Mouse (Mus musculus): ENCODE data around the gene Zscan12. TPM values are rescaled to one million over a fixed set of nuclear protein-coding genes. Genes with fewer than 3 reads are reported as not detected.
"Not testable (repeated sequence)": the region's sequence is repeated elsewhere in the genome, so short reads cannot be mapped to it uniquely, and the experiment has no call there.

Gene Zscan12
- polyA plus RNA-seq, 1 experiment from 2014 or later = 9.1 TPM

GRCm38 (mm10) chr13:21395623-21396022 lies 33.0 kb downstream of the Zscan12 start:
- H3K4me3 ChIP-seq (ENCODE audit: low read length) = no peak overlapping the region
- 88% methylated on average over 6 of the region's 6 CpGs for WGBS
- H3K9me3 ChIP-seq (replicated peaks; ENCODE audit: control insufficient read depth, low read length) = no peaks in the 10 kb centered on the region
- no peak overlapping the region for H3K4me2 ChIP-seq (ENCODE audit: low read depth, low read length)
- no peak overlapping the region for H3K9ac ChIP-seq (ENCODE audit: low read length)
- H3K27ac ChIP-seq (ENCODE audit: low read length) = no peak overlapping the region
- ATAC-seq (replicated peaks; ENCODE audit: extremely low read depth, insufficient read depth, low FRiP score) = no peak
- peaks cover 54% of the 10 kb centered on the region for H3K36me3 ChIP-seq (ENCODE audit: control insufficient read depth, insufficient read depth)
- peaks cover 2% of the 10 kb centered on the region; the same call in 1 of the 2 replicates for H3K4me1 ChIP-seq (ENCODE audit: control insufficient read depth, insufficient read depth, low read length)
- no peaks in the 10 kb centered on the region for H3K27me3 ChIP-seq (ENCODE audit: control insufficient read depth, insufficient read depth, low read length)

- peak; percentile 37; the same call in 1 of the 2 replicates for ATAC-seq (replicated peaks; ENCODE audit: extremely low read depth, insufficient read depth, low FRiP score)
- H3K4me2 ChIP-seq (ENCODE audit: low read depth, low read length); H3K27me3 ChIP-seq (ENCODE audit: control insufficient read depth, insufficient read depth, low read length); H3K9ac ChIP-seq (ENCODE audit: low read length); H3K9me3 ChIP-seq (replicated peaks; ENCODE audit: control insufficient read depth, low read length); H3K27ac ChIP-seq (ENCODE audit: low read length); H3K4me3 ChIP-seq (ENCODE audit: low read length); H3K4me1 ChIP-seq (ENCODE audit: control insufficient read depth, insufficient read depth, low read length): not testable (repeated sequence)
- 83% methylated on average over 18 of the region's 18 CpGs for WGBS
- H3K36me3 ChIP-seq (ENCODE audit: control insufficient read depth, insufficient read depth) = peaks cover 50% of the 10 kb centered on the region
Measured at GRCm38 (mm10) chr13:21396048-21396447, 33.4 kb downstream of the Zscan12 start.

GRCm38 (mm10) chr13:21397486-21397885 lies 34.9 kb downstream of the Zscan12 start:
- Histone ChIP-seq H3K9me3 (replicated peaks; ENCODE audit: control insufficient read depth, low read length) (no peaks in the 10 kb centered on the region), H3K36me3 (ENCODE audit: control insufficient read depth, insufficient read depth) (peaks cover 35% of the 10 kb centered on the region), H3K4me1 (ENCODE audit: control insufficient read depth, insufficient read depth, low read length) (peaks cover 11% of the 10 kb centered on the region), H3K9ac (ENCODE audit: low read length) (no peak overlapping the region), H3K27me3 (ENCODE audit: control insufficient read depth, insufficient read depth, low read length) (no peaks in the 10 kb centered on the region), H3K4me3 (ENCODE audit: low read length) (no peak overlapping the region), H3K4me2 (ENCODE audit: low read depth, low read length) (no peak overlapping the region), H3K27ac (ENCODE audit: low read length) (no peak overlapping the region)
- no peak for ATAC-seq (replicated peaks; ENCODE audit: extremely low read depth, insufficient read depth, low FRiP score)
- WGBS = 81% methylated on average over 2 of the region's 2 CpGs

- no peak for ATAC-seq (replicated peaks; ENCODE audit: extremely low read depth, insufficient read depth, low FRiP score)
- Histone ChIP-seq H3K4me1 (ENCODE audit: control insufficient read depth, insufficient read depth, low read length) (peaks cover 11% of the 10 kb centered on the region), H3K4me2 (ENCODE audit: low read depth, low read length) (peak overlapping the region; percentile 77), H3K9me3 (replicated peaks; ENCODE audit: control insufficient read depth, low read length) (no peaks in the 10 kb centered on the region), H3K27ac (ENCODE audit: low read length) (no peak overlapping the region), H3K9ac (ENCODE audit: low read length) (peak overlapping the region; percentile 96), H3K27me3 (ENCODE audit: control insufficient read depth, insufficient read depth, low read length) (no peaks in the 10 kb centered on the region), H3K4me3 (ENCODE audit: low read length) (peak overlapping the region; percentile 95), H3K36me3 (ENCODE audit: control insufficient read depth, insufficient read depth) (peaks cover 9% of the 10 kb centered on the region)
- WGBS = 56% methylated on average over 3 of the region's 3 CpGs
Measured at GRCm38 (mm10) chr13:21401166-21401565, 38.5 kb downstream of the Zscan12 start.

- Histone ChIP-seq H3K4me1 (ENCODE audit: control insufficient read depth, insufficient read depth, low read length) (peaks cover 11% of the 10 kb centered on the region), H3K36me3 (ENCODE audit: control insufficient read depth, insufficient read depth) (peaks cover 5% of the 10 kb centered on the region; the same call in 1 of the 2 replicates), H3K27ac (ENCODE audit: low read length) (peak overlapping the region; percentile 87), H3K4me2 (ENCODE audit: low read depth, low read length) (peak overlapping the region; percentile 77), H3K9me3 (replicated peaks; ENCODE audit: control insufficient read depth, low read length) (no peaks in the 10 kb centered on the region), H3K27me3 (ENCODE audit: control insufficient read depth, insufficient read depth, low read length) (no peaks in the 10 kb centered on the region), H3K4me3 (ENCODE audit: low read length) (peak overlapping the region; percentile 95), H3K9ac (ENCODE audit: low read length) (peak overlapping the region; percentile 96)
- WGBS = 3% methylated on average over 12 of the region's 12 CpGs
- peak; percentile 42; the same call in 1 of the 2 replicates for ATAC-seq (replicated peaks; ENCODE audit: extremely low read depth, insufficient read depth, low FRiP score)
Measured at GRCm38 (mm10) chr13:21401636-21402286, 39.1 kb downstream of the Zscan12 start.

GRCm38 (mm10) chr13:21402287-21402846 lies 39.7 kb downstream of the Zscan12 start, which contains the start of gene Zkscan3:
TSS of gene Zkscan3 (minus strand) at chr13:21402755.
- H3K27ac ChIP-seq (ENCODE audit: low read length) = peak within 1 kb of the TSS; percentile 87
- peak; percentile 94 for ATAC-seq (replicated peaks; ENCODE audit: extremely low read depth, insufficient read depth, low FRiP score)

GRCm38 (mm10) chr13:21402848-21403247 lies 40.2 kb downstream of the Zscan12 start:
- ATAC-seq (replicated peaks; ENCODE audit: extremely low read depth, insufficient read depth, low FRiP score) = no peak
- H3K27ac ChIP-seq (ENCODE audit: low read length) = peak overlapping the region; percentile 87
- peak overlapping the region; percentile 96 for H3K9ac ChIP-seq (ENCODE audit: low read length)
- 0% methylated on average over 2 of the region's 2 CpGs for WGBS
- H3K27me3 ChIP-seq (ENCODE audit: control insufficient read depth, insufficient read depth, low read length) = no peaks in the 10 kb centered on the region
- H3K4me3 ChIP-seq (ENCODE audit: low read length) = peak overlapping the region; percentile 95
- peaks cover 13% of the 10 kb centered on the region for H3K4me1 ChIP-seq (ENCODE audit: control insufficient read depth, insufficient read depth, low read length)
- H3K4me2 ChIP-seq (ENCODE audit: low read depth, low read length) = peak overlapping the region; percentile 77
- no peaks in the 10 kb centered on the region for H3K9me3 ChIP-seq (replicated peaks; ENCODE audit: control insufficient read depth, low read length)
- peaks cover 5% of the 10 kb centered on the region; the same call in 1 of the 2 replicates for H3K36me3 ChIP-seq (ENCODE audit: control insufficient read depth, insufficient read depth)

More at GRCm38 (mm10) chr13:21402287-21402846, 39.7 kb downstream of the Zscan12 start, which contains the start of gene Zkscan3:
- Histone ChIP-seq H3K4me3 (ENCODE audit: low read length) (peak within 1 kb of the TSS; percentile 95), H3K4me1 (ENCODE audit: control insufficient read depth, insufficient read depth, low read length) (peaks cover 11% of the 10 kb centered on the region), H3K9ac (ENCODE audit: low read length) (peak within 1 kb of the TSS; percentile 96), H3K27me3 (ENCODE audit: control insufficient read depth, insufficient read depth, low read length) (no peaks in the 10 kb centered on the region), H3K36me3 (ENCODE audit: control insufficient read depth, insufficient read depth) (peaks cover 5% of the 10 kb centered on the region; the same call in 1 of the 2 replicates), H3K4me2 (ENCODE audit: low read depth, low read length) (peak within 1 kb of the TSS; percentile 77), H3K9me3 (replicated peaks; ENCODE audit: control insufficient read depth, low read length) (no peaks in the 10 kb centered on the region)
- under 1% methylated on average over 35 of the region's 35 CpGs for WGBS

- Histone ChIP-seq H3K4me3 (ENCODE audit: low read length) (peak overlapping the region; percentile 63), H3K9me3 (replicated peaks; ENCODE audit: control insufficient read depth, low read length) (no peaks in the 10 kb centered on the region), H3K9ac (ENCODE audit: low read length) (no peak overlapping the region), H3K4me2 (ENCODE audit: low read depth, low read length) (peak overlapping the region; percentile 85), H3K27ac (ENCODE audit: low read length) (peak overlapping the region; percentile 89), H3K4me1 (ENCODE audit: control insufficient read depth, insufficient read depth, low read length) (peaks cover 4% of the 10 kb centered on the region; the same call in 1 of the 2 replicates), H3K36me3 (ENCODE audit: control insufficient read depth, insufficient read depth) (no peaks in the 10 kb centered on the region), H3K27me3 (ENCODE audit: control insufficient read depth, insufficient read depth, low read length) (no peaks in the 10 kb centered on the region)
- WGBS = 77% methylated on average over 11 of the region's 11 CpGs
- no peak for ATAC-seq (replicated peaks; ENCODE audit: extremely low read depth, insufficient read depth, low FRiP score)
Measured at GRCm38 (mm10) chr13:21407341-21407740, 44.7 kb downstream of the Zscan12 start.
